ENCODE assay signal across 30 mouse cellular contexts in the genomic region with DNA sequence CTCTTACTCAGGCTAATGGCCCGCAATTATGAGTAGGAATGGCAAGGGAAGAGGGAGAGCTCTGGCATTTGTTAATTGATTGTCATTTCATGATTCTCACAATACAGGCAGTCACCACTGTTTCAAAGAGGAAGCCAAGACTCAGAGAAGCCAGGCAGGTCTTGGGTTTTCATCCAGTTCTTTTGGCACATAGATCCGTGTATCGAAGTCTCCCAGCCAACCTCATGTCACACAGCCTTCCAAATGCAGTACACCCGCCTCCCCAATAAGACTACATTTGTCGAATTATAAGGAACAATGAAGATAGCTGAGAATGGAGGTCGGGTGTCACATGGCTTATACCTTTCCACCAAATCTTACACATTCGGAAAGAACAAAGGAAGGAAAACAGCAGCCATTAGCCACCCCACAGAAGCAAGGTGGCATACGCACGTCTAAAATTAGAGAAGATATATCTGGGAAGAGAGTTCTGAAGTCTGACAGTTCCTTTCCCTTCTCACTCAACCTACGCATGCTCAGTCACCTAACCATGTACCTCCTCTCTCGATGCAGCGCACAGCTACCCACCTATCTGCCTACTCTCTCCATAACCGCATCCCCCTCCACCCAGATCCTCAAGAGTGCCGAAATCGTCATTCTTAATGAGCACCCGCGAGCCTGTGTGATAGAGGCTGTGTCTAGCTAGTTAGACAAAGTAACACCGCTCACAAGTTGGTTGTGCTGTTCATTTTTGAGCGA.
DNase-seq lines count a peak whose midpoint lies in the region; ATAC-seq and TF ChIP-seq lines count a peak whose summit lies in the region.
"Had no signal": no experiment of that assay in that cellular context is flagged by ENCODE, and none has a peak within 500 bp of the region (broad histone marks: within the 10 kb centered on the region; RNA-seq: fewer than 3 reads in every experiment).

No protein-coding gene starts in this region.

- H3K4me3 ChIP-seq in left cerebral cortex, adult 2 months, result no peak overlapping the region
- H3K4me3 ChIP-seq: embryonic facial prominence, embryonic 13.5 days; forebrain, embryonic 12.5 days; hindbrain, embryonic 10.5 days; hindbrain, embryonic 15.5 days; layer of hippocampus, adult 2 months; limb, embryonic 12.5 days; liver, embryonic 15.5 days; midbrain, embryonic 10.5 days; midbrain, embryonic 15.5 days; neural tube, embryonic 15.5 days had no signal

- intact Hi-C loops in left cerebral cortex, adult 2 months (cut with DNase I), result loop anchor here (2.0 kb wide), 1 partner anchor 96 kb away; no protein-coding TSS in a partner anchor
- intact Hi-C loops in left cerebral cortex, postnatal 36 days (cut with DNase I), result no loop called here
- intact Hi-C loops in gastrocnemius, postnatal 36 days (cut with DNase I), result no loop called here

- H3K27ac ChIP-seq in left cerebral cortex, adult 2 months, result no peak overlapping the region
- H3K27ac ChIP-seq: embryonic facial prominence, embryonic 13.5 days; forebrain, embryonic 12.5 days; hindbrain, embryonic 10.5 days; hindbrain, embryonic 15.5 days; layer of hippocampus, adult 2 months; limb, embryonic 12.5 days; liver, embryonic 15.5 days; midbrain, embryonic 10.5 days; midbrain, embryonic 15.5 days; neural tube, embryonic 15.5 days had no signal

- peak; percentile 95 for ATAC-seq in frontal cortex, adult (ENCODE audit: low TSS enrichment)
- ATAC-seq: CD4-positive, CD25-positive, alpha-beta regulatory T cell, adult 4 months; inflammation-experienced regulatory T-cells, adult 6 months; midbrain, embryonic 15.5 days had no signal

- no peak for DNase-seq in frontal cortex, postnatal 10 days (ENCODE audit: low spot score in 2 of 2)
- peak; percentile 76 for DNase-seq in right cerebral cortex, adult 18-20 months
- no peak for DNase-seq in right cerebral cortex, postnatal 14 days
- DNase-seq in left cerebral cortex, adult 2 months (ENCODE audit: extremely low spot score in 1 of 2, low spot score in 2 of 2), result peak; percentile 28 to 51
- DNase-seq in left cerebral cortex, postnatal 36 days (ENCODE audit: low spot score in 2 of 2), result peak; percentile 34 to 39
- DNase-seq in gastrocnemius, postnatal 36 days, result no peak
- DNase-seq: adrenal gland, postnatal 25 days; cerebellum, adult 18-20 months; cerebellum, postnatal 10 days; heart, postnatal 14 days; kidney, adult 11 months; kidney, postnatal 36 days; lung, embryonic 14.5 days; lung, postnatal 14 days; retina, postnatal 1 day; thymus, adult 18-20 months; thymus, postnatal 36 days had no signal

- no peak for TF ChIP-seq CTCF in left cerebral cortex, adult 2 months (IDR thresholded peaks at IDR 0.05)

Comparison
In these comparisons a context has a peak if more than half of its experiments do, and no peak if none do; other contexts are left out.
1. DNase-seq: peak in right cerebral cortex, adult 18-20 months (single experiment), left cerebral cortex, adult 2 months (2 of 2) and left cerebral cortex, postnatal 36 days (2 of 2); none in frontal cortex, postnatal 10 days (0 of 2), right cerebral cortex, postnatal 14 days (single experiment) and gastrocnemius, postnatal 36 days (0 of 2).